Mouse (Mus musculus): ENCODE measurements around the gene Adcy10. TPM values are rescaled to one million over a fixed set of nuclear protein-coding genes. Genes with fewer than 3 reads are reported as not detected.

The Adcy10 gene
- total and polyA plus RNA-seq, 2 experiments from 2014 or later = 0.64 TPM; not detected in 1

DNA sequence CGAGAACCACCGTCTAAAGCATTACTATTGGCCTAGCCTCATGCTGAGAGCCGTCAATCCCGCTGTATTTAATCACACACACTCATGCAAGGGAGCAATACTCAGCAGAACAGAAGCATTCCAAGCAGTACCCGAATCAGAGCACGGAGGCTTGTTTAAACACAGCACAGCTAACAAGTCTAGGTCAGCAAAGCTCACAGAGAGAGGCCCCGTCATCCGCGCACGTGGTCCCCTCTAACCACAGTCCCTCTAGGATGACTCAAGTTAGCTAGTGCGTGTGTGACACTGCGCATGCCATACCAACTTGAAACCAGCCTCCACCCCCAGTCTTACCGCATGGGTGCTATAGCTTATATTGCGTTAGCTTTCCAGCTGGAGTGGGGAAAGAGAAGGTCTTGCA lies 118.2 kb downstream of the Adcy10 start:
- no peak for ATAC-seq (ENCODE audit: low FRiP score)
- WGBS = 87% methylated on average over 14 of the region's 14 CpGs
- no peaks in the 10 kb centered on the region for H3K4me1 ChIP-seq (ENCODE audit: insufficient read depth, low read length)

DNA sequence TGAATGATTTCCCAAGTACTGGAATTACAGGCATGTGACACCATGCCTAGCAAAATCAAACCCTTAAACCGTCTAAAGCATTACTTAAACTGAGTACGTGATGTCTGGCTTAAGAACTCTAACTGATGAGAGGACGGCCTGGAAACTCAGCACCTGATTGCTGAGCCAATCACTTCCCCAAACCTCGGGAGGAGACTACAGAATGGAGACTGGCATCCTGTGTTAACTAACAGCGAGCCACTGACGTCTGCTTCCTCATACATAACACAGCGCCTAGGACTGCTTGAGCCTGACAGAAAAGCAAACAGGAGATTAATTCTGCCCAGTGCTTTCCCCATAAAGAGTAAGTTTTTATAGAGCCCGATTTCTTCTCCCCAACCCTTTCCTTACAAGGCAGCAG lies 119.2 kb downstream of the Adcy10 start:
- no peak for DNase-seq (ENCODE audit: low spot score)
- H3K27ac ChIP-seq (ENCODE audit: low read depth, low read length) = no peak overlapping the region
- no peak for ATAC-seq (ENCODE audit: low FRiP score)
- TF ChIP-seq CTCF (IDR thresholded peaks at IDR 0.05) = no peak
- H3K9me3 ChIP-seq (ENCODE audit: low read length) = no peaks in the 10 kb centered on the region
- H3K4me1 ChIP-seq (ENCODE audit: insufficient read depth, low read length) = no peaks in the 10 kb centered on the region
- 89% methylated on average over 8 of the region's 8 CpGs for WGBS
- H3K4me3 ChIP-seq (ENCODE audit: low read depth, low read length) = no peak overlapping the region
- no peaks in the 10 kb centered on the region for H3K27me3 ChIP-seq (ENCODE audit: insufficient read depth, low read length)
- H3K4me2 ChIP-seq (ENCODE audit: low read depth, low read length, poor library complexity, severe bottlenecking) = no peak overlapping the region
- H3K36me3 ChIP-seq (ENCODE audit: insufficient read depth, low read length) = peaks cover 28% of the 10 kb centered on the region
- H3K9ac ChIP-seq (replicated peaks; ENCODE audit: low read length, poor library complexity, severe bottlenecking) = no peak overlapping the region

More for the DNA sequence above, 118.2 kb downstream of the Adcy10 start:
- TF ChIP-seq CTCF (IDR thresholded peaks at IDR 0.05) = no peak
- no peak for DNase-seq (ENCODE audit: low spot score)
- Histone ChIP-seq H3K27me3 (ENCODE audit: insufficient read depth, low read length) (no peaks in the 10 kb centered on the region), H3K36me3 (ENCODE audit: insufficient read depth, low read length) (peaks cover 35% of the 10 kb centered on the region), H3K4me3 (ENCODE audit: low read depth, low read length) (no peak overlapping the region), H3K9me3 (ENCODE audit: low read length) (no peaks in the 10 kb centered on the region), H3K9ac (replicated peaks; ENCODE audit: low read length, poor library complexity, severe bottlenecking) (no peak overlapping the region), H3K27ac (ENCODE audit: low read depth, low read length) (no peak overlapping the region), H3K4me2 (ENCODE audit: low read depth, low read length, poor library complexity, severe bottlenecking) (no peak overlapping the region)

DNA sequence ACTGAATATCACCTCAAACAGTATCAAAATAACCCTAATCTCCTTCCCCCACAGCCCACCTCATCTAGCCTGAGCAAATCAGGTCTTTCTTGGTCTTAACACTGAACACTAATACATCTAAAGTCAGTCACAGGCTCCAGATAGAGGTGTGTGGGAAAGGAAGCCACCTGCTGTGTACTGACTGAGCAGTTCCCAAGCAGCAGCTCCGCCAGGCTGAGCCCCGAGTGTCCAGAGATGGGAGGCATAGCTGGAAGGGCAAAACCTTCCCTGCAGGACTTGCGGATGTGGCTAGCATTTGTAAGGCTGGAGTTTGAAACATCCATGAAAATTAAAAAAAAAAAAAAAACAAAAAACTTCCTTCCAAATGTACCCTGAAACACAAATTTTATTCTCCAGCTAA lies 120.1 kb downstream of the Adcy10 start:
- H3K36me3 ChIP-seq (ENCODE audit: insufficient read depth, low read length) = peaks cover 28% of the 10 kb centered on the region
- H3K4me1 ChIP-seq (ENCODE audit: insufficient read depth, low read length) = 0 out of 2 replicates have a peak, but pooled peaks cover under 1% of the 10 kb centered on the region
- H3K4me3 ChIP-seq (ENCODE audit: low read depth, low read length) = no peak overlapping the region
- no peak overlapping the region for H3K27ac ChIP-seq (ENCODE audit: low read depth, low read length)
- TF ChIP-seq CTCF (IDR thresholded peaks at IDR 0.05) = no peak
- ATAC-seq (ENCODE audit: low FRiP score) (no peak), DNase-seq (ENCODE audit: low spot score) (no peak)
- H3K4me2 ChIP-seq (ENCODE audit: low read depth, low read length, poor library complexity, severe bottlenecking) = no peak overlapping the region
- H3K9me3 ChIP-seq (ENCODE audit: low read length) = no peaks in the 10 kb centered on the region
- H3K27me3 ChIP-seq (ENCODE audit: insufficient read depth, low read length) = no peaks in the 10 kb centered on the region
- WGBS = 86% methylated on average over 3 of the region's 3 CpGs
- H3K9ac ChIP-seq (replicated peaks; ENCODE audit: low read length, poor library complexity, severe bottlenecking) = no peak overlapping the region

DNA sequence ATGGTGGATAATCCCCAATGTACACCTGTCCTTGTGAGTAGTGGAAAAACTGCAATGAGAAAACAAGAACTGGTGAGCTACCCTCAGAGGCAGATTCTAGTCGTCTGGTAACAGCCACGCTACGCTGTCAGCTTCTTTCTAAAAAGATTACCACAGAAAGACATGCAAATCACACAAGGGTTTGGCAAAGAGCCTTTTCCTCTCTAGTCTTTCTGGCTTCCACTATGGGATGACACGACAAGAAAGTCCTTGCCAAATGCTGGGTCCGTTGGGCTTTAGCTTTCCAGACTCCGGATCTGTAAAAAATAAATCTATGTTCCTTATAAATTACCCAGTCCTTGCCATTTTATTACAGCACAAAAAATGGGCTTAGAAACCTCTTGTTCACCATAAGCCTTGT lies 120.8 kb downstream of the Adcy10 start:
- Histone ChIP-seq H3K36me3 (ENCODE audit: insufficient read depth, low read length) (peaks cover 28% of the 10 kb centered on the region), H3K9ac (replicated peaks; ENCODE audit: low read length, poor library complexity, severe bottlenecking) (no peak overlapping the region), H3K27me3 (ENCODE audit: insufficient read depth, low read length) (no peaks in the 10 kb centered on the region), H3K4me1 (ENCODE audit: insufficient read depth, low read length) (peaks cover 7% of the 10 kb centered on the region), H3K9me3 (ENCODE audit: low read length) (no peaks in the 10 kb centered on the region), H3K4me2 (ENCODE audit: low read depth, low read length, poor library complexity, severe bottlenecking) (no peak overlapping the region), H3K4me3 (ENCODE audit: low read depth, low read length) (no peak overlapping the region), H3K27ac (ENCODE audit: low read depth, low read length) (no peak overlapping the region)
- TF ChIP-seq CTCF (IDR thresholded peaks at IDR 0.05) = no peak
- peak; percentile 56 for DNase-seq (ENCODE audit: low spot score)
- ATAC-seq (ENCODE audit: low FRiP score) = no peak
- 60% methylated on average over 6 of the region's 6 CpGs for WGBS

DNA sequence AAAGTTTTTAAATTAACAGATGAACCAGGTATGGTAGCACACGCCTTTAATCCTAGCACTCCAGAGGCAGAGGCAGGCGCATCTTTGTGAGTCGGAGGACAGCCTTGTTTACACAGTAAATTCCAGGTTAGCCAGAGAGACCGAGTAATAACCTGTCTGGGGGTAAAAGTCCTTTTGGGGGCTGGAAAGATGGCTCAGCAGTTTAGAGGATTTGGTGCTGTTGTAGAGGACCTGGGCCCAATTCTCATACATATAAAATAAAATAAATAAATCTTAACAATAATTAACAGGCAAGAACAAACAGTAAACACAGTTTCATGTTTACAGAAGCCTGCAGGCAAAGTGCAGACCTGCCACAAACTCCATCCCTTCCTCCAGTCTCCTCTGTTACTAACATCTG lies 123.9 kb downstream of the Adcy10 start:
- ATAC-seq (ENCODE audit: low FRiP score) (no peak), DNase-seq (ENCODE audit: low spot score) (no peak)
- Histone ChIP-seq H3K4me3 (ENCODE audit: low read depth, low read length) (no peak overlapping the region), H3K9me3 (ENCODE audit: low read length) (no peaks in the 10 kb centered on the region), H3K27ac (ENCODE audit: low read depth, low read length) (no peak overlapping the region), H3K36me3 (ENCODE audit: insufficient read depth, low read length) (peaks cover 15% of the 10 kb centered on the region), H3K9ac (replicated peaks; ENCODE audit: low read length, poor library complexity, severe bottlenecking) (no peak overlapping the region), H3K27me3 (ENCODE audit: insufficient read depth, low read length) (no peaks in the 10 kb centered on the region), H3K4me2 (ENCODE audit: low read depth, low read length, poor library complexity, severe bottlenecking) (no peak overlapping the region), H3K4me1 (ENCODE audit: insufficient read depth, low read length) (peaks cover 10% of the 10 kb centered on the region)
- 91% methylated on average over 4 of the region's 4 CpGs for WGBS
- TF ChIP-seq CTCF (IDR thresholded peaks at IDR 0.05) = no peak

DNA sequence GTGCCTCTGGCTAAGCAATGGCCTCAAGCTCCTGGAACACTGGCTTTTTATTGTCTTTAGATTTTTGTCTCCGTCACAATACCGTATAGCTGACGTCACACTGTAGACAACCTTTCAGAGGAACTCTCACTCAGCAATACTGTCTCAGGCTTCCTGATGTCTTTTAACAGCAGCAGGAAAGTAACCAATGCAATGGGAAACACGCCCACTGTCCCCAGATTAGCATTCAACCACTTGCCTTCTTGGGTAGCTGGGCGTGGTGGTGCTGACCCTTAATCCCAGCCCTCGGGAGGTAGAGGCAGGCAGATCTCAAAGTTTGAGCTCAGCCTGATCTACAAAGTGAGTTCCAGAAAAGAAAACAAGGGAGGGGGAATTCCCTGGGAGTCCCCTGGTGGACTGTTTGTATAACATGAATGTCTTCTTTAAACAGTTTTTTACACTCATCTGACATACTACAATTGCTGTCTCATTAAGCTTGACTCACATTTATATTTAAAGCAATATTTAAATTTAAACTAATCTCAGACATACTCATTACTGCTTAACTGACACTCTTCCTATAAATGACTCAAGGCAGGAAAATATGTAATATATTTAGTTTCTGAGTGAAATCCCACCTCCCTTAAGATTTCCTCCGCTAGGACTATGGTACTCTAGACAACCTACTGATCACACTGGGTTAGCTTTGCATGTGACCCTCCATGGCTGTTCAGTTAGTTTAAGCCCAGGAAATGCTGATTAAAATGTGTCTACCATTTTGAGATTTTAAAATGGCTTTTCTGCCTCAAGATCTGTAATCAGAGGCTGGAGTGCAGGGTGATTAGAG lies 124.7 kb downstream of the Adcy10 start:
- H3K36me3 ChIP-seq (ENCODE audit: insufficient read depth, low read length) = peaks cover 9% of the 10 kb centered on the region
- H3K4me1 ChIP-seq (ENCODE audit: insufficient read depth, low read length) = peaks cover 10% of the 10 kb centered on the region
- peak overlapping the region; percentile 65 for H3K27ac ChIP-seq (ENCODE audit: low read depth, low read length)
- no peak for DNase-seq (ENCODE audit: low spot score)
- H3K9me3 ChIP-seq (ENCODE audit: low read length) = no peaks in the 10 kb centered on the region
- H3K4me3 ChIP-seq (ENCODE audit: low read depth, low read length) = no peak overlapping the region
- H3K4me2 ChIP-seq (ENCODE audit: low read depth, low read length, poor library complexity, severe bottlenecking) = no peak overlapping the region
- 35% methylated on average over 7 of the region's 7 CpGs for WGBS
- no peak; the same call in 1 of the 2 replicates for ATAC-seq (ENCODE audit: low FRiP score)
- H3K27me3 ChIP-seq (ENCODE audit: insufficient read depth, low read length) = no peaks in the 10 kb centered on the region
- 0 out of 2 replicates have a peak overlapping the region, but pooled peaks have one; percentile 8 for H3K9ac ChIP-seq (replicated peaks; ENCODE audit: low read length, poor library complexity, severe bottlenecking)
- TF ChIP-seq CTCF (IDR thresholded peaks at IDR 0.05) = peak; percentile 20; the same call in 1 of the 2 replicates
